Mouse (Mus musculus) hindlimb bud, embryonic 11.5 days (tissue): Measurements from ENCODE around the gene Trappc6b.
"Not testable (repeated sequence)": the region's sequence is repeated elsewhere in the genome, so short reads cannot be mapped to it uniquely, and the experiment has no call there.

ENCODE experiments used
- DNase-seq: peaks from one replicate; pipeline ENCODE4 v3.0.0-alpha.2; 2012; ENCODE audit warnings: low read depth, low spot score; ENCODE audit errors: extremely low spot score

Trappc6b gene

GRCm38 (mm10) chr12:59060993-59061595, at the start of gene Trappc6b:
Gene Trappc6b, minus strand, starts transcription at chr12:59061472.
- no peak for DNase-seq

GRCm38 (mm10) chr12:59107926-59108325, 46.7 kb upstream of the Trappc6b start:
- no peak for DNase-seq

GRCm38 (mm10) chr12:59106491-59106890, 45.2 kb upstream of the Trappc6b start:
- DNase-seq, result no peak

GRCm38 (mm10) chr12:59105914-59106313, 44.6 kb upstream of the Trappc6b start:
- DNase-seq, result no peak

- no peak for DNase-seq
Measured at GRCm38 (mm10) chr12:59104771-59105170, 43.5 kb upstream of the Trappc6b start.

- no peak for DNase-seq
Measured at GRCm38 (mm10) chr12:59095104-59096025, 34.1 kb upstream of the Trappc6b start, which contains the start of gene Mia2. Gene Mia2, plus strand, starts transcription at chr12:59095799.

GRCm38 (mm10) chr12:59093543-59093942, 32.3 kb upstream of the Trappc6b start:
- no peak for DNase-seq

GRCm38 (mm10) chr12:59086171-59086570, 24.9 kb upstream of the Trappc6b start:
- DNase-seq, result no peak

- DNase-seq, result no peak
Measured at GRCm38 (mm10) chr12:59084446-59084845, 23.2 kb upstream of the Trappc6b start.

GRCm38 (mm10) chr12:59080461-59080860, 19.2 kb upstream of the Trappc6b start:
- no peak for DNase-seq

- DNase-seq, result no peak
Measured at GRCm38 (mm10) chr12:59077883-59078282, 16.6 kb upstream of the Trappc6b start.

GRCm38 (mm10) chr12:59076996-59077395, 15.7 kb upstream of the Trappc6b start:
- DNase-seq, result no peak

GRCm38 (mm10) chr12:59074052-59074451, 12.8 kb upstream of the Trappc6b start:
- DNase-seq, result no peak

- no peak for DNase-seq
Measured at GRCm38 (mm10) chr12:59072286-59072685, 11.0 kb upstream of the Trappc6b start.

- DNase-seq, result no peak
Measured at GRCm38 (mm10) chr12:59068791-59069190, 7.5 kb upstream of the Trappc6b start.

GRCm38 (mm10) chr12:59067095-59067494, 5.8 kb upstream of the Trappc6b start:
- no peak for DNase-seq

- peak; percentile 93 for DNase-seq
Measured at GRCm38 (mm10) chr12:59066448-59067077, 5.3 kb upstream of the Trappc6b start, which contains the start of gene Pnn. Gene Pnn, plus strand, starts transcription at chr12:59066884.

GRCm38 (mm10) chr12:59065776-59066175, 4.5 kb upstream of the Trappc6b start:
- no peak for DNase-seq

- DNase-seq, result no peak
Measured at GRCm38 (mm10) chr12:59064837-59065236, 3.6 kb upstream of the Trappc6b start.

- no peak for DNase-seq
Measured at GRCm38 (mm10) chr12:59060322-59060721, 950 bp downstream of the Trappc6b start.

- DNase-seq, result not testable (repeated sequence)
Measured at GRCm38 (mm10) chr12:59058242-59058641, 3.0 kb downstream of the Trappc6b start.

GRCm38 (mm10) chr12:59056222-59056621, 5.0 kb downstream of the Trappc6b start:
- DNase-seq, result no peak
